Mouse (Mus musculus) spleen, embryonic (tissue): ENCODE results near the gene Cc2d2b.

ENCODE experiments used
- CTCF ChIA-PET: fragments of 350-600 bp; sonication (Branson Sonifier 250); formaldehyde crosslinking; loops from one replicate; lab custom pipeline; 2022; lab: Charles Lee

The Cc2d2b gene

GRCm38 (mm10) chr19:40830703-40831415, 82.3 kb downstream of the Cc2d2b start, which contains the start of gene Ccnj:
TSS of gene Ccnj (plus strand) at chr19:40831279.
- CTCF ChIA-PET: no interaction called here

- CTCF ChIA-PET: interaction anchor here (1.2 kb wide), 1 partner anchor 24 kb away, joined by 9 read pairs; no protein-coding TSS in a partner anchor
These were observed 83.1 kb downstream of the Cc2d2b start for GRCm38 (mm10) chr19:40831416-40832201.

- CTCF ChIA-PET: interaction anchor here (0.6 to 1.2 kb wide), 3 partner anchors 24 to 306 kb away, joined by 3 to 9 read pairs (median 3); no protein-coding TSS in a partner anchor
These were observed 83.8 kb downstream of the Cc2d2b start for GRCm38 (mm10) chr19:40832361-40832760.

GRCm38 (mm10) chr19:40834436-40834835, 85.9 kb downstream of the Cc2d2b start:
- CTCF ChIA-PET: no interaction called here

GRCm38 (mm10) chr19:40838205-40838604, 89.7 kb downstream of the Cc2d2b start:
- CTCF ChIA-PET: no interaction called here

GRCm38 (mm10) chr19:40840303-40840702, 91.8 kb downstream of the Cc2d2b start:
- CTCF ChIA-PET: no interaction called here

GRCm38 (mm10) chr19:40841083-40841482, 92.5 kb downstream of the Cc2d2b start:
- CTCF ChIA-PET: no interaction called here

GRCm38 (mm10) chr19:40841593-40841992, 93.0 kb downstream of the Cc2d2b start:
- CTCF ChIA-PET: no interaction called here

GRCm38 (mm10) chr19:40844731-40845130, 96.2 kb downstream of the Cc2d2b start:
- CTCF ChIA-PET: no interaction called here

- CTCF ChIA-PET: no interaction called here
These were observed 100.8 kb downstream of the Cc2d2b start for GRCm38 (mm10) chr19:40849391-40849790.

GRCm38 (mm10) chr19:40859555-40859954, 111.0 kb downstream of the Cc2d2b start:
- CTCF ChIA-PET: no interaction called here

GRCm38 (mm10) chr19:40868284-40868683, 119.7 kb downstream of the Cc2d2b start:
- CTCF ChIA-PET: no interaction called here

- CTCF ChIA-PET: no interaction called here
These were observed 121.0 kb downstream of the Cc2d2b start for GRCm38 (mm10) chr19:40869425-40870105.

- CTCF ChIA-PET: no interaction called here
These were observed 124.6 kb downstream of the Cc2d2b start for GRCm38 (mm10) chr19:40872955-40873665.
